Mouse (Mus musculus): ENCODE data around the gene Car12. TPM values are rescaled to one million over a fixed set of nuclear protein-coding genes. Genes with fewer than 3 reads are reported as not detected.

Gene Car12
- polyA plus RNA-seq, 1 experiment from 2014 or later: 7.4 TPM

- Histone ChIP-seq H3K27ac (no peak overlapping the region), H3K36me3 (replicated peaks) (0 out of 2 replicates have a peak, but pooled peaks cover 3% of the 10 kb centered on the region)
- 89% methylated on average over 8 of the region's 8 CpGs for WGBS
These were observed 7.4 kb downstream of the Car12 start for GRCm38 (mm10) chr9:66720686-66721450.

GRCm38 (mm10) chr9:66722187-66722868 is 8.8 kb downstream of the Car12 start:
- DNase-seq (ENCODE audit: extremely low spot score, low spot score): no peak
- 0 out of 2 replicates have a peak, but pooled peaks cover 3% of the 10 kb centered on the region for H3K36me3 ChIP-seq (replicated peaks)
- H3K4me3 ChIP-seq: no peak overlapping the region
- H3K9me3 ChIP-seq: no peaks in the 10 kb centered on the region
- WGBS: 73% methylated on average over 5 of the region's 5 CpGs
- H3K27ac ChIP-seq: peak overlapping the region; percentile 66; the same call in 1 of the 2 replicates
- H3K27me3 ChIP-seq (ENCODE audit: poor library complexity, severe bottlenecking): no peaks in the 10 kb centered on the region
- peaks cover 24% of the 10 kb centered on the region for H3K4me1 ChIP-seq

More at GRCm38 (mm10) chr9:66720686-66721450, 7.4 kb downstream of the Car12 start:
- no peak for DNase-seq (ENCODE audit: extremely low spot score, low spot score)
- Histone ChIP-seq H3K9me3 (no peaks in the 10 kb centered on the region), H3K4me3 (no peak overlapping the region), H3K27me3 (ENCODE audit: poor library complexity, severe bottlenecking) (no peaks in the 10 kb centered on the region), H3K4me1 (peaks cover 18% of the 10 kb centered on the region)

GRCm38 (mm10) chr9:66722869-66723272 is 9.4 kb downstream of the Car12 start:
- Histone ChIP-seq H3K4me1 (peaks cover 24% of the 10 kb centered on the region), H3K27ac (peak overlapping the region; percentile 66; the same call in 1 of the 2 replicates), H3K9me3 (no peaks in the 10 kb centered on the region), H3K27me3 (ENCODE audit: poor library complexity, severe bottlenecking) (no peaks in the 10 kb centered on the region), H3K4me3 (no peak overlapping the region), H3K36me3 (replicated peaks) (0 out of 2 replicates have a peak, but pooled peaks cover 3% of the 10 kb centered on the region)
- WGBS: 66% methylated on average over 5 of the region's 5 CpGs
- no peak for DNase-seq (ENCODE audit: extremely low spot score, low spot score)

- no peaks in the 10 kb centered on the region for H3K27me3 ChIP-seq (ENCODE audit: poor library complexity, severe bottlenecking)
- no peak overlapping the region for H3K27ac ChIP-seq
- 82% methylated on average over 3 of the region's 3 CpGs for WGBS
- peaks cover 24% of the 10 kb centered on the region for H3K4me1 ChIP-seq
- H3K4me3 ChIP-seq: no peak overlapping the region
- no peaks in the 10 kb centered on the region for H3K9me3 ChIP-seq
- H3K36me3 ChIP-seq (replicated peaks): no peaks in the 10 kb centered on the region
- no peak for DNase-seq (ENCODE audit: extremely low spot score, low spot score)
These were observed 12.1 kb downstream of the Car12 start for GRCm38 (mm10) chr9:66725591-66725990.

GRCm38 (mm10) chr9:66727333-66727732 is 13.8 kb downstream of the Car12 start:
- Histone ChIP-seq H3K27me3 (ENCODE audit: poor library complexity, severe bottlenecking) (no peaks in the 10 kb centered on the region), H3K9me3 (no peaks in the 10 kb centered on the region), H3K4me1 (peaks cover 19% of the 10 kb centered on the region), H3K4me3 (no peak overlapping the region), H3K36me3 (replicated peaks) (no peaks in the 10 kb centered on the region), H3K27ac (0 out of 2 replicates have a peak overlapping the region, but pooled peaks have one; percentile 15)
- 79% methylated on average over 7 of the region's 7 CpGs for WGBS
- DNase-seq (ENCODE audit: extremely low spot score, low spot score): no peak

GRCm38 (mm10) chr9:66730556-66730955 is 17.1 kb downstream of the Car12 start:
- H3K27ac ChIP-seq: no peak overlapping the region
- WGBS: 54% methylated on average over 3 of the region's 3 CpGs
- no peaks in the 10 kb centered on the region for H3K27me3 ChIP-seq (ENCODE audit: poor library complexity, severe bottlenecking)
- H3K4me1 ChIP-seq: peaks cover 9% of the 10 kb centered on the region
- no peak overlapping the region for H3K4me3 ChIP-seq
- no peaks in the 10 kb centered on the region for H3K36me3 ChIP-seq (replicated peaks)
- DNase-seq (ENCODE audit: extremely low spot score, low spot score): no peak
- no peaks in the 10 kb centered on the region for H3K9me3 ChIP-seq

- H3K27me3 ChIP-seq (ENCODE audit: poor library complexity, severe bottlenecking): no peaks in the 10 kb centered on the region
- no peak overlapping the region for H3K4me3 ChIP-seq
- H3K36me3 ChIP-seq (replicated peaks): no peaks in the 10 kb centered on the region
- no peak for DNase-seq (ENCODE audit: extremely low spot score, low spot score)
- peaks cover 9% of the 10 kb centered on the region for H3K4me1 ChIP-seq
- H3K27ac ChIP-seq: no peak overlapping the region
- H3K9me3 ChIP-seq: no peaks in the 10 kb centered on the region
- WGBS: 85% methylated on average over 7 of the region's 7 CpGs
These were observed 17.8 kb downstream of the Car12 start for GRCm38 (mm10) chr9:66731284-66731683.

- Histone ChIP-seq H3K36me3 (replicated peaks) (no peaks in the 10 kb centered on the region), H3K27me3 (ENCODE audit: poor library complexity, severe bottlenecking) (no peaks in the 10 kb centered on the region), H3K27ac (no peak overlapping the region), H3K4me1 (0 out of 2 replicates have a peak, but pooled peaks cover 3% of the 10 kb centered on the region), H3K4me3 (no peak overlapping the region), H3K9me3 (no peaks in the 10 kb centered on the region)
- WGBS: 66% methylated on average over 15 of the region's 15 CpGs
- no peak for DNase-seq (ENCODE audit: extremely low spot score, low spot score)
These were observed 19.6 kb downstream of the Car12 start for GRCm38 (mm10) chr9:66732791-66733691.

- no peaks in the 10 kb centered on the region for H3K27me3 ChIP-seq (ENCODE audit: poor library complexity, severe bottlenecking)
- 0 out of 2 replicates have a peak, but pooled peaks cover 3% of the 10 kb centered on the region for H3K4me1 ChIP-seq
- no peak overlapping the region for H3K4me3 ChIP-seq
- H3K27ac ChIP-seq: no peak overlapping the region
- no peaks in the 10 kb centered on the region for H3K36me3 ChIP-seq (replicated peaks)
- no peaks in the 10 kb centered on the region for H3K9me3 ChIP-seq
- no peak for DNase-seq (ENCODE audit: extremely low spot score, low spot score)
- WGBS: 86% methylated on average over 6 of the region's 6 CpGs
These were observed 21.1 kb downstream of the Car12 start for GRCm38 (mm10) chr9:66734568-66734967.

- Histone ChIP-seq H3K9me3 (no peaks in the 10 kb centered on the region), H3K4me1 (0 out of 2 replicates have a peak, but pooled peaks cover 3% of the 10 kb centered on the region), H3K27ac (no peak overlapping the region), H3K27me3 (ENCODE audit: poor library complexity, severe bottlenecking) (no peaks in the 10 kb centered on the region), H3K4me3 (no peak overlapping the region), H3K36me3 (replicated peaks) (no peaks in the 10 kb centered on the region)
- 94% methylated on average over 2 of the region's 2 CpGs for WGBS
- DNase-seq (ENCODE audit: extremely low spot score, low spot score): no peak
These were observed 21.6 kb downstream of the Car12 start for GRCm38 (mm10) chr9:66735122-66735521.

GRCm38 (mm10) chr9:66736016-66736415 is 22.5 kb downstream of the Car12 start:
- no peaks in the 10 kb centered on the region for H3K9me3 ChIP-seq
- H3K4me3 ChIP-seq: no peak overlapping the region
- H3K4me1 ChIP-seq: 0 out of 2 replicates have a peak, but pooled peaks cover 3% of the 10 kb centered on the region
- 81% methylated on average over 3 of the region's 3 CpGs for WGBS
- H3K27ac ChIP-seq: no peak overlapping the region
- no peak for DNase-seq (ENCODE audit: extremely low spot score, low spot score)
- H3K27me3 ChIP-seq (ENCODE audit: poor library complexity, severe bottlenecking): no peaks in the 10 kb centered on the region
- H3K36me3 ChIP-seq (replicated peaks): no peaks in the 10 kb centered on the region

- 92% methylated on average over 2 of the region's 2 CpGs for WGBS
- Histone ChIP-seq H3K27ac (no peak overlapping the region), H3K9me3 (no peaks in the 10 kb centered on the region), H3K4me3 (no peak overlapping the region), H3K27me3 (ENCODE audit: poor library complexity, severe bottlenecking) (no peaks in the 10 kb centered on the region), H3K4me1 (0 out of 2 replicates have a peak, but pooled peaks cover 3% of the 10 kb centered on the region), H3K36me3 (replicated peaks) (no peaks in the 10 kb centered on the region)
- DNase-seq (ENCODE audit: extremely low spot score, low spot score): no peak
These were observed 23.1 kb downstream of the Car12 start for GRCm38 (mm10) chr9:66736551-66736950.

Measured in forebrain, embryonic 10.5 days (tissue).